12 mouse cellular contexts compared by ENCODE assay signal in the genomic region with DNA sequence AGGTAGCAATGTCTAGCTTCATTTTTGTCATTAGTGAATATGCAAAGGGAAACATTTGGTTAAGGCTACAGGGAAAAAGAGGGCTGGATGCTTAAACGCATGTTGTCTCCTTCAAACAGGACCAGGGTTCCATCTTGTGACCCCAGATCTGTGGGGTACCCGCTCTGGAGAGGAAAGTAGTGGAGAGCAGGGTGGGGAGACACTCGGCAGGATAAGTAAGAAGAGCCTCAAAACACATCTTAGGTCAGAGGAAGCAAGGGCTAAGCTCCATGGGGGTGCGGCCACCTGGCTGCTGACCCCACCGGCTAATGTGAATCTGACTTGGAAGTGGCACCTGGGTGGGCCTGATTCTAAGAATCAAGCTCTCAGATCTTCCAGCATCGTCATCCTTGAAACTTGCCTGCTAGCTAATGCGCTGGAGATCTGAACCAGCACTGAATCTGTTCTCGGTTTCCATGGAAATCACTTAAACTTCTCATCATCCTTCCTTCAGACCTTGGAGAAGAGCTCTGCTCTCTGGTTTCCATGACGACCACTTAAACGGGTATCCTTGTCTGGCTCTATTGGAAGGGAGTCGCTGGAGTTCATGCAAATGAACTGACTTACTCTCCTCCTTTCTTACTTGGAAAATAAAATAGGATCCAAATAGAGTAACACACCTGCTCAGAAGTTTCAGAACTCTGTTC. TPM values are rescaled to one million over a fixed set of nuclear protein-coding genes. Genes with fewer than 3 reads are reported as not detected.
DNase-seq lines count a peak whose midpoint lies in the region; ATAC-seq and TF ChIP-seq lines count a peak whose summit lies in the region.
"Had no signal": no experiment of that assay in that cellular context is flagged by ENCODE, and none has a peak within 500 bp of the region (broad histone marks: within the 10 kb centered on the region; RNA-seq: fewer than 3 reads in every experiment).

No protein-coding gene starts in this region.

- H3K9ac ChIP-seq in hindbrain, embryonic 16.5 days (ENCODE audit: low read depth, low read length): no peak overlapping the region

- 36% methylated on average over 11 of the region's 11 CpGs for WGBS in hindbrain, embryonic 16.5 days
- 31% methylated on average over 11 of the region's 11 CpGs for WGBS in olfactory bulb, adult 2 months

- no peak for TF ChIP-seq POLR2A in olfactory bulb, adult 2 months (IDR thresholded peaks at IDR 0.05; ENCODE audit: insufficient read depth, low read depth, low read length)

- H3K27ac ChIP-seq in hindbrain, embryonic 16.5 days (ENCODE audit: low read depth, low read length): peak overlapping the region; percentile 80
- peak overlapping the region; percentile 87 for H3K27ac ChIP-seq in olfactory bulb, adult 2 months (ENCODE audit: insufficient read depth, low read depth, low read length)

- H3K9me3 ChIP-seq in hindbrain, embryonic 16.5 days (ENCODE audit: control insufficient read depth, low read length): no peaks in the 10 kb centered on the region

- peak; percentile 91 for ATAC-seq in hindbrain, embryonic 16.5 days

- H3K4me3 ChIP-seq in hindbrain, embryonic 16.5 days (ENCODE audit: low read length): no peak overlapping the region
- H3K4me3 ChIP-seq in olfactory bulb, adult 2 months (ENCODE audit: insufficient read depth, low read depth, low read length): no peak overlapping the region
- H3K4me3 ChIP-seq: myocyte had no signal

- H3K36me3 ChIP-seq in hindbrain, embryonic 16.5 days (ENCODE audit: control insufficient read depth, insufficient read depth, low read length): no peaks in the 10 kb centered on the region

- no peak for TF ChIP-seq CTCF in olfactory bulb, adult 2 months (IDR thresholded peaks at IDR 0.05; ENCODE audit: insufficient read depth, low read depth, low read length)

- intact Hi-C loops in left cerebral cortex, postnatal 4 days (cut with DNase I): no loop called here

- peak overlapping the region; percentile 22; the same call in 1 of the 2 replicates for H3K4me2 ChIP-seq in hindbrain, embryonic 16.5 days (ENCODE audit: low read length)

- peaks cover 15% of the 10 kb centered on the region for H3K4me1 ChIP-seq in hindbrain, embryonic 16.5 days (ENCODE audit: control insufficient read depth, insufficient read depth, low read depth, low read length)
- H3K4me1 ChIP-seq in olfactory bulb, adult 2 months (ENCODE audit: control insufficient read depth, insufficient read depth, low read length): peaks cover 24% of the 10 kb centered on the region

- no peaks in the 10 kb centered on the region for H3K27me3 ChIP-seq in hindbrain, embryonic 16.5 days (replicated peaks; ENCODE audit: control insufficient read depth, insufficient read depth, low read length)

- DNase-seq in left cerebral cortex, adult 9 months (ENCODE audit: low spot score in 2 of 2): peak; percentile 64 to 74
- no peak for DNase-seq in left cerebral cortex, postnatal 4 days
- DNase-seq in embryo, embryonic 10.5 days (ENCODE audit: low spot score): peak; percentile 46
- no peak for DNase-seq in cerebellum, postnatal 10 days
- no peak for DNase-seq in adrenal gland, adult 2 months
- DNase-seq: heart, postnatal 36 days; kidney, postnatal 14 days; lung, postnatal 10 days; thymus, adult 18-20 months had no signal

RNA-seq across cellular contexts. Expression of a gene that starts 32.6 kb away (rescaled TPM):
- total RNA-seq in left cerebral cortex, postnatal 4 days (2021): under 1 TPM in 1 of 2 experiments, not detected in 1; 0.85 TPM
- 0.24 TPM in 2 replicates for polyA plus RNA-seq in hindbrain, embryonic 16.5 days (2015; fragmentation: Nextera tagmentation; extraction: Ambion mirVana)
- polyA plus RNA-seq in olfactory bulb, adult 2 months (2012; ENCODE audit: insufficient read depth, insufficient read length, low replicate concordance, missing spikeins): not detected in 2 replicates
- not detected for total RNA-seq in adrenal gland, adult 2 months (2021)
- not detected in 2 replicates for polyA plus RNA-seq in adrenal gland, adult 2 months (2012; rRNA removed)
- total RNA-seq: heart, postnatal 36 days had no signal

Comparison
In these comparisons a context has a peak if more than half of its experiments do, and no peak if none do; other contexts are left out.
1. DNase-seq: peak in left cerebral cortex, adult 9 months (2 of 2) and embryo, embryonic 10.5 days (single experiment); none in left cerebral cortex, postnatal 4 days (single experiment), cerebellum, postnatal 10 days (0 of 2) and adrenal gland, adult 2 months (single experiment).